Mouse (Mus musculus) CH12.LX (cell line): ENCODE data around the gene Rnf115.

Source experiments
- CTCF ChIP-seq, 2 experiments: IDR thresholded peaks in 1 of 2; conservative IDR thresholded peaks in 1 of 2; 2 replicates each; pipeline ENCODE4 v1.5.1; 2011 to 2012; ENCODE audit warnings: low read depth in 2 of 2, low read length in 2 of 2, improper control_type of control experiment in 1 of 2, inconsistent platforms in 1 of 2, mild to moderate bottlenecking in 1 of 2, moderate library complexity in 1 of 2
- ELF1 ChIP-seq: IDR thresholded peaks from 2 replicates; pipeline ENCODE4 v1.6.1; 2014; ENCODE audit warnings: low read depth, mild to moderate bottlenecking, inconsistent platforms, low read length, improper control_type of control experiment
- GABPA ChIP-seq: IDR thresholded peaks from 2 replicates; pipeline ENCODE4 v1.6.1; 2012; ENCODE audit warnings: low read depth, low read length, improper control_type of control experiment, inconsistent platforms; ENCODE audit not compliant: insufficient replicate concordance
- MAX ChIP-seq: IDR thresholded peaks from 2 replicates; pipeline ENCODE4 v1.6.1; 2011; ENCODE audit warnings: low read length, improper control_type of control experiment
- MAZ ChIP-seq: IDR thresholded peaks from 2 replicates; pipeline ENCODE4 v1.6.1; 2012; ENCODE audit warnings: low read depth, mild to moderate bottlenecking, inconsistent platforms, low read length, improper control_type of control experiment, moderate library complexity
- MXI1 ChIP-seq: IDR thresholded peaks from 2 replicates; pipeline ENCODE4 v1.6.1; 2011; ENCODE audit warnings: mild to moderate bottlenecking, low read depth, low read length, improper control_type of control experiment
- PAX5 ChIP-seq: IDR thresholded peaks from 2 replicates; pipeline ENCODE4 v1.6.1; 2012; ENCODE audit warnings: low read length, inconsistent platforms, mixed read lengths
- POLR2A ChIP-seq: IDR thresholded peaks from 2 replicates; pipeline ENCODE4 v1.6.1; 2011; ENCODE audit warnings: low read depth, mild to moderate bottlenecking, improper control_type of control experiment, low read length
- UBTF ChIP-seq: IDR thresholded peaks from 2 replicates; pipeline ENCODE4 v1.6.1; 2012; ENCODE audit warnings: low read depth, mild to moderate bottlenecking, inconsistent platforms, low read length, improper control_type of control experiment, moderate library complexity

DNA sequence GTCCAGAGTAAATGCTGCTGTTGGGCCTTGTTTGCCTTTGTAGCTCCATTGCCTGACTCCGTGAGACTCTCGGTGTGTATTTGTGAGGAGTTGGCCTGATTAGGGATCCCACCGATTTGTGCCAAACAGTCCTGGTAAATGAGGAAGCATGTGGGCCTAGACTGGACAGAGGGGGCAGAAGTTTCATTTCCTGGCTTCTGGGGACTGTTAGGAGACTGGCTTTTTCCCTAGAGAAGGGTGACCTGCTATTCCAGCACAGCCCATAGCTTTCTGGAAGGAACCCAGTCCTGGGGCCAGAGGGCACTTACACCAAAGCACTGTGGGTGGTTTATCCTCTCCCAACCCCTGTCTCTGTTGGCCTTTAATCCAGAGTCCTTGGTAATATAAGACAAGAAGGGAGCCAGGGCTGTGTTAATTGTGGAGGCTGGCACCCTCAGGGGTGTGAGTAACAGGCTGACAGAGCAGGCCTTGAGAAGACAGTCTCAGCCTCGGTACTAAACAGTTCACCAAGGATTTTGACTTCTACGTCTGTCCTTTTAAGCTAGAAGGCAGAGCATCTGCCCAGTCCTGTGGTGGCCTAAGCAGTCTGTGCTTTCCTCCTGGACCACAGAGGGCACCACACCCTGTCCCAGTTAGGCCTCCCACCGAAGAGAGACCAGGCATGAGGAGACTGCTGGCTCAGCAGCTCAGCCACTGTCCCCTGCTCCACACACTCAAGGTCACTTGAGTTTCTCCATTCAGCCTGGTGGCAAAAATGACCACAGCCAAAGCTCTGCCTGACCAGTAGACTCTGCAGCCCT, 92.9 kb downstream of the Rnf115 start:
- TF ChIP-seq CTCF (conservative IDR thresholded peaks at IDR 0.05 in 1 of 2, IDR thresholded peaks at IDR 0.05 in 1 of 2; ENCODE audit: low read depth in 2 of 2, low read length in 2 of 2) (no peak), MAZ (no peak), POLR2A (no peak), UBTF (no peak), MAX (no peak), PAX5 (no peak), MXI1 (no peak), ELF1 (no peak), GABPA (no peak)
